Mouse (Mus musculus) ES-Bruce4 (cell line): Measurements from ENCODE around the gene Adap1. TPM values are rescaled to one million over a fixed set of nuclear protein-coding genes. Genes with fewer than 3 reads are reported as not detected.

Experiments
- H3K27ac ChIP-seq: 2 replicates; pipeline ENCODE4 v1.5.1; 2012; ENCODE audit warnings: low read length, inconsistent platforms; ENCODE audit not compliant: insufficient read depth
- H3K27me3 ChIP-seq: 2 replicates; pipeline ENCODE4 v1.6.1; 2012; ENCODE audit warnings: mild to moderate bottlenecking, low read length, inconsistent platforms; ENCODE audit not compliant: control insufficient read depth, poor library complexity, insufficient read depth, severe bottlenecking
- H3K36me3 ChIP-seq: 2 replicates; pipeline ENCODE4 v1.6.1; 2012; ENCODE audit warnings: inconsistent platforms, mild to moderate bottlenecking, low read length, moderate library complexity; ENCODE audit not compliant: control insufficient read depth, poor library complexity, insufficient read depth, severe bottlenecking
- H3K4me1 ChIP-seq: one replicate; pipeline ENCODE4 v1.8.1; 2011; ENCODE audit warnings: low read length; ENCODE audit not compliant: control insufficient read depth, insufficient read depth
- H3K4me3 ChIP-seq: 2 replicates; pipeline ENCODE4 v1.5.1; 2011; ENCODE audit warnings: low read depth, mild to moderate bottlenecking, low read length
- H3K9ac ChIP-seq: 2 replicates; pipeline ENCODE4 v1.6.1; 2012; ENCODE audit warnings: low read depth, mild to moderate bottlenecking, inconsistent platforms; ENCODE audit not compliant: poor library complexity, severe bottlenecking
- H3K9me3 ChIP-seq: replicated peaks from 2 replicates; pipeline ENCODE4 v1.6.1; 2012; ENCODE audit warnings: mild to moderate bottlenecking, low read length, inconsistent platforms; ENCODE audit not compliant: control insufficient read depth, poor library complexity, insufficient read depth, severe bottlenecking
- CTCF ChIP-seq: IDR thresholded peaks from one replicate; pipeline ENCODE4 v1.8.1; 2011; ENCODE audit warnings: low read depth, low read length
- EP300 ChIP-seq: IDR thresholded peaks from 2 replicates; pipeline ENCODE4 v1.6.1; 2011; ENCODE audit warnings: low read depth, low read length; ENCODE audit not compliant: insufficient read depth
- POLR2A ChIP-seq: IDR thresholded peaks from one replicate; pipeline ENCODE4 v1.8.1; 2011; ENCODE audit warnings: low read length; ENCODE audit not compliant: insufficient read depth
- polyA plus RNA-seq: library from polyadenylated mRNA; stranded (reverse); fragments of >200 nt; gene quantifications from 2 replicates; pipeline ENCODE4 v1.2.4, GENCODE M21; 2011; ENCODE audit warnings: low read depth; ENCODE audit not compliant: missing spikeins, insufficient read depth, insufficient read length

Gene Adap1
- polyA plus RNA-seq, 1 experiment = 16.5 TPM

- H3K4me3 ChIP-seq = no peak overlapping the region
- H3K4me1 ChIP-seq = peaks cover 5% of the 10 kb centered on the region
- TF ChIP-seq CTCF (no peak), POLR2A (no peak), EP300 (no peak)
- H3K27me3 ChIP-seq = no peaks in the 10 kb centered on the region
- H3K9ac ChIP-seq = no peak overlapping the region
- H3K9me3 ChIP-seq = no peaks in the 10 kb centered on the region
- H3K27ac ChIP-seq = no peak overlapping the region
- H3K36me3 ChIP-seq = no peaks in the 10 kb centered on the region
Measured at GRCm38 (mm10) chr5:139302101-139302500, 23.3 kb downstream of the Adap1 start.

GRCm38 (mm10) chr5:139297745-139298144 is 27.7 kb downstream of the Adap1 start:
- Histone ChIP-seq H3K27me3 (no peaks in the 10 kb centered on the region), H3K9me3 (no peaks in the 10 kb centered on the region), H3K4me1 (peaks cover 5% of the 10 kb centered on the region), H3K36me3 (no peaks in the 10 kb centered on the region), H3K9ac (no peak overlapping the region), H3K4me3 (no peak overlapping the region), H3K27ac (no peak overlapping the region)
- TF ChIP-seq POLR2A = no peak

DNA sequence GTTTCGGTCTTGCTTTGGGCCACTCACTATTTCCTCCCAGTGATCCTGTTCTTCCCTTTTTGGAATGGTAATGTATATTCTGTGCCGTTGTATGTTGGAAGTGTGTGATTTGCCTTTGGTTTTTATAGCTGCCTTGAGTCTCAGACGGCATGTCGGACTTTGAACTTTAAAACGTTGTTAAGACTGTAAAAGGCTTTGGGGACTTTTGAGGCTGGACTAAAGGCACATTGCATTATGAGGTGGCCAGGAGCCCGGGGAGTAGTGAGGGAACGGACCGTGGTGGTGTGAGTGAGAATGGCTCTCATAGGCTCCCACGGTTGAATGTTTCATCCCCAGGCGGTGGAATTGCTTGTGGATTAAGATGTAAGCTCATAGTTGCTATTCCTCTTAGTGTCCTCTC is 28.3 kb downstream of the Adap1 start:
- Histone ChIP-seq H3K36me3 (no peaks in the 10 kb centered on the region), H3K27ac (no peak overlapping the region), H3K4me1 (peaks cover 5% of the 10 kb centered on the region), H3K4me3 (no peak overlapping the region), H3K9ac (no peak overlapping the region), H3K9me3 (no peaks in the 10 kb centered on the region), H3K27me3 (no peaks in the 10 kb centered on the region)
- TF ChIP-seq POLR2A (no peak), EP300 (no peak), CTCF (no peak)

- TF ChIP-seq POLR2A (no peak), CTCF (no peak), EP300 (no peak)
- no peaks in the 10 kb centered on the region for H3K9me3 ChIP-seq
- peaks cover 2% of the 10 kb centered on the region for H3K4me1 ChIP-seq
- no peaks in the 10 kb centered on the region for H3K36me3 ChIP-seq
- no peaks in the 10 kb centered on the region for H3K27me3 ChIP-seq
- H3K9ac ChIP-seq = no peak overlapping the region
- H3K4me3 ChIP-seq = no peak overlapping the region
- no peak overlapping the region for H3K27ac ChIP-seq
Measured at GRCm38 (mm10) chr5:139294089-139294488, 31.3 kb downstream of the Adap1 start.

DNA sequence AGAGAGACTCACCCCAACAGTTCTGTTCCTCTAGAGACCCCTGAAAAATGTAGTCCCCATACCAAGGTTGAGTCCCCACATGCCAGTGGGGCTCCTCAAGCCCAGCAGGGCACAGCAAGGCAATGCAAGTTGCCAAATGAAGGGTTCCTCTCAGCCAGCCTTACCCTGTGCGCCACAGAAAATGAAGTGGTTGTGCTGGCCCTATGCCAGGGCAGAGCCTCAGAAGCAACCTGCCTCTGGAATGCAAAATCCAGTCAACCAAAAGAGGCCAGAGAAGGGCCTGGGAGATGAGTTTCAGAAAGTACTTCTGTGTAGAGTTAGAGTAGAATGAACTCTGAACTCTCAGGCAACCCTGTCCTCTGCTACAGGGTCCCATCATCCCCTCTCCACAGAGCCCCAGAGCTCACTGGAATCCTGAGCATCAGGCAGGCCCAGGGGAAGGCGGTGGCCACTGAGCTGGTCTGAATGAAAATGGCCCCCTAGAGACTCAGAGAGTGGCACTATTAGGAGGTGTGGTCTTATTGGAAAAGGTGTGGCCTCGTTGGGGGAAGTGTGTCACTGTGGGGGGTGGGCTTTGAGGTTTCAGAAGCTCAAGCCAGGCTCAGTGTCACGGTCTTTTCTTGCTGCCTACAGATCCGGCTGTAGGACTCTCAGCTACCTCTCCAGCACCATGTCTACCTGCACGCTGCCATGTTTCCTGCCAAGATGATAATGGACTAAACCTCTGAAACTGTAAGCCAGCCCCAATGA is 33.4 kb downstream of the Adap1 start:
- H3K9me3 ChIP-seq = no peaks in the 10 kb centered on the region
- H3K27ac ChIP-seq = 0 out of 2 replicates have a peak overlapping the region, but pooled peaks have one; percentile 37
- H3K27me3 ChIP-seq = no peaks in the 10 kb centered on the region
- H3K4me3 ChIP-seq = no peak overlapping the region
- H3K9ac ChIP-seq = no peak overlapping the region
- H3K4me1 ChIP-seq = no peaks in the 10 kb centered on the region
- TF ChIP-seq EP300 (0 out of 2 replicates have a peak, but pooled peaks have one; percentile 13), POLR2A (no peak)
- no peaks in the 10 kb centered on the region for H3K36me3 ChIP-seq

- Histone ChIP-seq H3K9ac (no peak overlapping the region), H3K4me3 (no peak overlapping the region), H3K4me1 (peaks cover 2% of the 10 kb centered on the region), H3K36me3 (no peaks in the 10 kb centered on the region), H3K27ac (no peak overlapping the region), H3K9me3 (no peaks in the 10 kb centered on the region), H3K27me3 (no peaks in the 10 kb centered on the region)
- TF ChIP-seq CTCF (no peak), POLR2A (no peak), EP300 (no peak)
Measured at GRCm38 (mm10) chr5:139290467-139291259, 34.8 kb downstream of the Adap1 start.
